Mouse (Mus musculus) forebrain, postnatal 0 days (tissue): ENCODE results near the gene Vps18. TPM values are rescaled to one million over a fixed set of nuclear protein-coding genes. Genes with fewer than 3 reads are reported as not detected.

Experiments
- ATAC-seq: fragments of 200-750 bp; cut with Nextera tagmentation; 2 replicates; pipeline ENCODE4 v1.8.0; 2017; ENCODE audit warnings: mild to moderate bottlenecking, moderate library complexity
- DNase-seq: peaks from one replicate; pipeline ENCODE4 v3.0.0-alpha.2; 2015
- H3K27ac ChIP-seq: fragments of 300-500 bp; sonication (generic); 2 replicates; pipeline ENCODE4 v1.5.1; 2014; ENCODE audit warnings: low read depth, mild to moderate bottlenecking, antibody characterized with exemption, low read length, moderate library complexity, mixed read lengths
- H3K27me3 ChIP-seq: fragments of 300-500 bp; sonication (generic); 2 replicates; pipeline ENCODE4 v1.6.1; 2014; ENCODE audit warnings: mild to moderate bottlenecking, low read length, mixed read lengths; ENCODE audit not compliant: insufficient read depth
- H3K36me3 ChIP-seq: fragments of 300-500 bp; sonication (generic); 2 replicates; pipeline ENCODE4 v1.6.1; 2014; ENCODE audit warnings: mild to moderate bottlenecking, moderate library complexity; ENCODE audit not compliant: insufficient read depth
- H3K4me1 ChIP-seq: fragments of 300-500 bp; sonication (generic); 2 replicates; pipeline ENCODE4 v1.6.1; 2014; ENCODE audit warnings: antibody characterized with exemption; ENCODE audit not compliant: insufficient read depth
- H3K4me2 ChIP-seq: fragments of 300-500 bp; sonication (generic); 2 replicates; pipeline ENCODE4 v1.6.1; 2014; ENCODE audit warnings: low read depth, mild to moderate bottlenecking, moderate library complexity
- H3K4me3 ChIP-seq: fragments of 300-500 bp; sonication (generic); 2 replicates; pipeline ENCODE4 v1.5.1; 2014; ENCODE audit warnings: low read depth, low read length, mixed read lengths
- H3K9ac ChIP-seq: fragments of 300-500 bp; sonication (generic); 2 replicates; pipeline ENCODE4 v1.6.1; 2014; ENCODE audit warnings: mild to moderate bottlenecking
- H3K9me3 ChIP-seq: fragments of 300-500 bp; sonication (generic); 2 replicates; pipeline ENCODE4 v1.6.1; 2016; ENCODE audit warnings: low read length
- CTCF ChIP-seq: sonication (generic); IDR thresholded peaks from 2 replicates; pipeline ENCODE4 v1.5.1; 2016; ENCODE audit warnings: antibody characterized with exemption, control low read depth, low read depth
- WGBS: fragments of 180-500 bp; shearing (Covaris S2); extraction: QIAGEN DNeasy Blood & Tissue Kit; methylation state at CpG from one replicate; pipeline ENCODE4 v1.1.7; 2014; 5-methylcytosine and 5-hydroxymethylcytosine counted together
- polyA plus RNA-seq: library from polyadenylated mRNA; unstranded; fragments of >200 nt; fragmentation: Nextera tagmentation; extraction: Ambion mirVana; gene quantifications from 2 replicates; pipeline ENCODE4 v1.2.1, GENCODE M21; 2015
- total RNA-seq: library from RNA; depleted of rRNA; stranded (reverse); fragments of >200 nt; gene quantifications from 2 replicates; pipeline ENCODE4 v1.2.3, GENCODE M21; 2014

Gene Vps18
- total and polyA plus RNA-seq, 2 experiments from 2014 or later: 22.3 to 26.7 TPM

- no peak for DNase-seq
- H3K4me3 ChIP-seq: no peak overlapping the region
- no peak for ATAC-seq
- WGBS: 91% methylated on average over 19 of the region's 19 CpGs
- no peak for TF ChIP-seq CTCF
- no peak overlapping the region for H3K9ac ChIP-seq
- no peak overlapping the region for H3K4me2 ChIP-seq
- no peaks in the 10 kb centered on the region for H3K4me1 ChIP-seq
- no peaks in the 10 kb centered on the region for H3K9me3 ChIP-seq
- no peaks in the 10 kb centered on the region for H3K27me3 ChIP-seq
- peaks cover 55% of the 10 kb centered on the region for H3K36me3 ChIP-seq
- no peak overlapping the region for H3K27ac ChIP-seq
Observed at GRCm38 (mm10) chr2:119297506-119297905, 9.0 kb downstream of the Vps18 start.

GRCm38 (mm10) chr2:119298330-119298729 is 9.8 kb downstream of the Vps18 start:
- DNase-seq (peak; percentile 81), ATAC-seq (no peak)
- Histone ChIP-seq H3K27me3 (no peaks in the 10 kb centered on the region), H3K36me3 (peaks cover 48% of the 10 kb centered on the region), H3K4me3 (no peak overlapping the region), H3K27ac (no peak overlapping the region), H3K4me2 (no peak overlapping the region), H3K4me1 (no peaks in the 10 kb centered on the region), H3K9me3 (no peaks in the 10 kb centered on the region), H3K9ac (no peak overlapping the region)
- WGBS: 39% methylated on average over 5 of the region's 5 CpGs
- TF ChIP-seq CTCF: peak; percentile 81

- WGBS: 79% methylated on average over 2 of the region's 2 CpGs
Observed at GRCm38 (mm10) chr2:119298839-119299238, 10.3 kb downstream of the Vps18 start.

GRCm38 (mm10) chr2:119299981-119300818 is 11.7 kb downstream of the Vps18 start:
- peak overlapping the region; percentile 17; the same call in 1 of the 2 replicates for H3K4me2 ChIP-seq
- H3K36me3 ChIP-seq: peaks cover 30% of the 10 kb centered on the region
- peak overlapping the region; percentile 50 for H3K27ac ChIP-seq
- H3K9ac ChIP-seq: no peak overlapping the region
- ATAC-seq (peak; percentile 79), DNase-seq (peak; percentile 69)
- peak; percentile 71 for TF ChIP-seq CTCF
- no peaks in the 10 kb centered on the region for H3K9me3 ChIP-seq
- H3K4me1 ChIP-seq: no peaks in the 10 kb centered on the region
- H3K27me3 ChIP-seq: no peaks in the 10 kb centered on the region
- WGBS: 10% methylated on average over 14 of the region's 15 CpGs
- no peak overlapping the region for H3K4me3 ChIP-seq

More at GRCm38 (mm10) chr2:119298839-119299238, 10.3 kb downstream of the Vps18 start:
- ATAC-seq: no peak
- Histone ChIP-seq H3K27ac (no peak overlapping the region), H3K4me3 (no peak overlapping the region), H3K4me1 (no peaks in the 10 kb centered on the region), H3K36me3 (peaks cover 43% of the 10 kb centered on the region), H3K27me3 (no peaks in the 10 kb centered on the region), H3K4me2 (no peak overlapping the region), H3K9ac (no peak overlapping the region), H3K9me3 (no peaks in the 10 kb centered on the region)
- DNase-seq: no peak
- no peak for TF ChIP-seq CTCF

- Histone ChIP-seq H3K9me3 (no peaks in the 10 kb centered on the region), H3K4me3 (no peak overlapping the region), H3K4me1 (no peaks in the 10 kb centered on the region), H3K9ac (no peak overlapping the region), H3K36me3 (peaks cover 30% of the 10 kb centered on the region), H3K27ac (peak overlapping the region; percentile 50), H3K4me2 (peak overlapping the region; percentile 17; the same call in 1 of the 2 replicates), H3K27me3 (no peaks in the 10 kb centered on the region)
- WGBS: 32% methylated on average over 7 of the region's 7 CpGs
- ATAC-seq (peak; percentile 73), DNase-seq (peak; percentile 52)
- TF ChIP-seq CTCF: no peak
Observed at GRCm38 (mm10) chr2:119300819-119301493, 12.4 kb downstream of the Vps18 start.

- Histone ChIP-seq H3K27me3 (no peaks in the 10 kb centered on the region), H3K4me1 (no peaks in the 10 kb centered on the region), H3K9me3 (no peaks in the 10 kb centered on the region), H3K4me2 (no peak overlapping the region), H3K4me3 (no peak overlapping the region), H3K9ac (no peak overlapping the region), H3K27ac (no peak overlapping the region), H3K36me3 (peaks cover 18% of the 10 kb centered on the region)
- ATAC-seq: no peak
- TF ChIP-seq CTCF: no peak
- DNase-seq: no peak
- WGBS: 82% methylated on average over 6 of the region's 6 CpGs
Observed at GRCm38 (mm10) chr2:119302876-119303275, 14.3 kb downstream of the Vps18 start.

GRCm38 (mm10) chr2:119304391-119304790 is 15.9 kb downstream of the Vps18 start:
- H3K9me3 ChIP-seq: no peaks in the 10 kb centered on the region
- no peak overlapping the region for H3K27ac ChIP-seq
- no peak overlapping the region for H3K4me3 ChIP-seq
- no peak overlapping the region for H3K9ac ChIP-seq
- no peak for ATAC-seq
- peaks cover 6% of the 10 kb centered on the region; the same call in 1 of the 2 replicates for H3K36me3 ChIP-seq
- H3K4me1 ChIP-seq: no peaks in the 10 kb centered on the region
- DNase-seq: no peak
- TF ChIP-seq CTCF: no peak
- H3K4me2 ChIP-seq: no peak overlapping the region
- no peaks in the 10 kb centered on the region for H3K27me3 ChIP-seq
- 64% methylated on average over 3 of the region's 3 CpGs for WGBS
